Mouse (Mus musculus) forebrain, embryonic 16.5 days (tissue): Measurements from ENCODE around the gene Nudt8. TPM values are rescaled to one million over a fixed set of nuclear protein-coding genes. Genes with fewer than 3 reads are reported as not detected.

Experiments used
- ATAC-seq: fragments of 200-750 bp; cut with Nextera tagmentation; 2 replicates; pipeline ENCODE4 v1.8.0; 2017; ENCODE audit warnings: mild to moderate bottlenecking, moderate library complexity
- H3K27ac ChIP-seq: fragments of 300-500 bp; sonication (generic); 2 replicates; pipeline ENCODE4 v1.5.1; 2014; ENCODE audit warnings: low read length, control low read depth
- H3K27me3 ChIP-seq: fragments of 300-500 bp; sonication (generic); replicated peaks from 2 replicates; pipeline ENCODE4 v1.6.1; 2014; ENCODE audit warnings: low read length; ENCODE audit not compliant: control insufficient read depth, insufficient read depth
- H3K36me3 ChIP-seq: fragments of 300-500 bp; sonication (generic); 2 replicates; pipeline ENCODE4 v1.6.1; 2014; ENCODE audit not compliant: control insufficient read depth, insufficient read depth
- H3K4me1 ChIP-seq: fragments of 300-500 bp; sonication (generic); replicated peaks from 2 replicates; pipeline ENCODE4 v1.6.1; 2014; ENCODE audit warnings: low read length; ENCODE audit not compliant: control insufficient read depth, insufficient read depth
- H3K4me2 ChIP-seq: fragments of 300-500 bp; sonication (generic); 2 replicates; pipeline ENCODE4 v1.6.1; 2014; ENCODE audit warnings: mild to moderate bottlenecking, low read length, control low read depth
- H3K4me3 ChIP-seq: fragments of 300-500 bp; sonication (generic); replicated peaks from 2 replicates; pipeline ENCODE4 v1.5.1; 2014; ENCODE audit warnings: mild to moderate bottlenecking, low read length, control low read depth
- H3K9ac ChIP-seq: fragments of 300-500 bp; sonication (generic); replicated peaks from 2 replicates; pipeline ENCODE4 v1.6.1; 2014; ENCODE audit warnings: low read depth, low read length, control low read depth
- H3K9me3 ChIP-seq: fragments of 300-500 bp; sonication (generic); 2 replicates; pipeline ENCODE4 v1.6.1; 2016; ENCODE audit warnings: low read length; ENCODE audit not compliant: control insufficient read depth
- WGBS: fragments of 180-500 bp; shearing (Covaris S2); extraction: QIAGEN DNeasy Blood & Tissue Kit; methylation state at CpG from one replicate; pipeline ENCODE4 v1.1.7; 2014; 5-methylcytosine and 5-hydroxymethylcytosine counted together
- polyA plus RNA-seq: library from polyadenylated mRNA; unstranded; fragments of >200 nt; fragmentation: Nextera tagmentation; extraction: Ambion mirVana; gene quantifications from 2 replicates; pipeline ENCODE4 v1.2.1, GENCODE M21; 2015

Gene Nudt8
- polyA plus RNA-seq, 1 experiment from 2014 or later: 42.1 TPM

GRCm38 (mm10) chr19:4051016-4051415, 50.6 kb downstream of the Nudt8 start:
- WGBS: 95% methylated on average over 5 of the region's 5 CpGs
- Histone ChIP-seq H3K9me3 (no peaks in the 10 kb centered on the region), H3K4me2 (no peak overlapping the region), H3K4me3 (no peak overlapping the region), H3K36me3 (no peaks in the 10 kb centered on the region), H3K9ac (no peak overlapping the region), H3K27ac (no peak overlapping the region), H3K4me1 (peaks cover 2% of the 10 kb centered on the region), H3K27me3 (no peaks in the 10 kb centered on the region)
- ATAC-seq: no peak

Other genes starting within 250 kb of the Nudt8 start
- 56.7 and 58.5 TPM in 2 replicates for gene Kmt5b, start 233.2 kb upstream of the Nudt8 start, polyA plus RNA-seq
- gene Chka, start 148.8 kb upstream of the Nudt8 start, polyA plus RNA-seq: 57.5 and 66.7 TPM in 2 replicates
- 9.0 and 11.2 TPM in 2 replicates for gene Tcirg1, start 93.4 kb upstream of the Nudt8 start, polyA plus RNA-seq
- 186 and 207 TPM in 2 replicates for gene Ndufs8, start 87.8 kb upstream of the Nudt8 start, polyA plus RNA-seq
- 1.2 and 1.4 TPM in 2 replicates for gene Aldh3b1, start 70.8 kb upstream of the Nudt8 start, polyA plus RNA-seq
- gene Unc93b1, start 65.4 kb upstream of the Nudt8 start, polyA plus RNA-seq: 7.7 TPM in 2 replicates
- gene Aldh3b3, start 41.9 kb upstream of the Nudt8 start, polyA plus RNA-seq: not detected in 2 replicates
- gene Aldh3b2, start 28.3 kb upstream of the Nudt8 start, polyA plus RNA-seq: 0.30 and 1.1 TPM in 2 replicates
- 1.5 and 1.7 TPM in 2 replicates for gene Acy3, start 14.0 kb upstream of the Nudt8 start, polyA plus RNA-seq
- gene Tbx10, start 7.8 kb upstream of the Nudt8 start, polyA plus RNA-seq: not detected in 2 replicates
- 6.6 and 9.6 TPM in 2 replicates for gene Gm49405, start within 50 bp of the Nudt8 start, polyA plus RNA-seq
- gene Doc2g, start 2.7 kb downstream of the Nudt8 start, polyA plus RNA-seq: 8.8 and 13.2 TPM in 2 replicates
- 221 and 239 TPM in 2 replicates for gene Ndufv1, start 12.2 kb downstream of the Nudt8 start, polyA plus RNA-seq
- gene Gstp1, start 37.4 kb downstream of the Nudt8 start, polyA plus RNA-seq: 402 and 460 TPM in 2 replicates
- gene Gstp2, start 45.4 kb downstream of the Nudt8 start, polyA plus RNA-seq: 1.1 and 4.1 TPM in 2 replicates
- not detected in 2 replicates for gene Gstp3, start 59.0 kb downstream of the Nudt8 start, polyA plus RNA-seq
- gene Cabp2, start 81.0 kb downstream of the Nudt8 start, polyA plus RNA-seq: not detected in 2 replicates
- 76.6 and 80.3 TPM in 2 replicates for gene Cdk2ap2, start 96.6 kb downstream of the Nudt8 start, polyA plus RNA-seq
- 49.6 and 75.5 TPM in 2 replicates for gene Pitpnm1, start 99.4 kb downstream of the Nudt8 start, polyA plus RNA-seq
- 91.4 and 91.6 TPM in 2 replicates for gene Aip, start 125.3 kb downstream of the Nudt8 start, polyA plus RNA-seq
- not detected in 2 replicates for gene Gpr152, start 139.2 kb downstream of the Nudt8 start, polyA plus RNA-seq
- 0.22 TPM in 1 of 2 replicates, not detected in the other for gene Cabp4, start 143.5 kb downstream of the Nudt8 start, polyA plus RNA-seq
- gene Coro1b, start 148.0 kb downstream of the Nudt8 start, polyA plus RNA-seq: 143 and 145 TPM in 2 replicates
- 0.39 TPM in 1 of 2 replicates, not detected in the other for gene Ptprcap, start 153.0 kb downstream of the Nudt8 start, polyA plus RNA-seq
- 52.6 and 59.8 TPM in 2 replicates for gene Rps6kb2, start 162.8 kb downstream of the Nudt8 start, polyA plus RNA-seq
- gene Carns1, start 174.9 kb downstream of the Nudt8 start, polyA plus RNA-seq: 2.8 and 4.1 TPM in 2 replicates
- 0.29 and 0.42 TPM in 2 replicates for gene Tbc1d10c, start 190.7 kb downstream of the Nudt8 start, polyA plus RNA-seq
- 551 and 574 TPM in 2 replicates for gene Ppp1ca, start 191.5 kb downstream of the Nudt8 start, polyA plus RNA-seq
- gene Rad9a, start 201.1 kb downstream of the Nudt8 start, polyA plus RNA-seq: 22.6 and 26.1 TPM in 2 replicates
- 0.40 and 0.49 TPM in 2 replicates for gene Clcf1, start 213.7 kb downstream of the Nudt8 start, polyA plus RNA-seq
- gene AC109138.7, start 213.8 kb downstream of the Nudt8 start, polyA plus RNA-seq: not detected in 2 replicates
- 19.6 and 21.9 TPM in 2 replicates for gene Pold4, start 231.3 kb downstream of the Nudt8 start, polyA plus RNA-seq